Mouse (Mus musculus) natural killer cell, adult 2 months (primary cell): Measurements from ENCODE around the gene Plekha7.

Source experiments
- DNase-seq, 2 experiments: peaks; one replicate each; pipeline ENCODE4 v3.0.0; 2022; ENCODE audit warnings: low spot score in 2 of 2

The Plekha7 gene

DNA sequence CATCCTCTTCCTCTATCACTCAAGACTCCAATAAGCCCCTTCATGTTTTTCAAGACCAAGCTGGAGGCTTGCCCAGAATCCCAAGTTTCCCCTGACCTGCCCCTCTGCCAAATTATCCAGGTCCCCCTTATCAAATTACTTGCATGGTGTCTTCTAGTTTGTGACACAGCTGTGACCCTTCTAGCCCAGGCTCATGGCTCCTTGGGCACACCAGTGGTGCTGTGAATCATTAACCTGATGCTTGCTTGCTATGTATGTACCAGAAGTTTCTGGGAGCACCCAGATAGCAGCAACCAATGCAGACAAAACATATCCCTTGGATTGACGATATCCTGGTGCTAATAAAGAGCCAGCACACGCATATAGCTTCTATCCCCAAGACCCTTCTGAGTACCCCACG is 19.2 kb downstream of the Plekha7 start:
- no peak for DNase-seq

GRCm38 (mm10) chr7:116287959-116288358 is 20.2 kb downstream of the Plekha7 start:
- no peak for DNase-seq

DNA sequence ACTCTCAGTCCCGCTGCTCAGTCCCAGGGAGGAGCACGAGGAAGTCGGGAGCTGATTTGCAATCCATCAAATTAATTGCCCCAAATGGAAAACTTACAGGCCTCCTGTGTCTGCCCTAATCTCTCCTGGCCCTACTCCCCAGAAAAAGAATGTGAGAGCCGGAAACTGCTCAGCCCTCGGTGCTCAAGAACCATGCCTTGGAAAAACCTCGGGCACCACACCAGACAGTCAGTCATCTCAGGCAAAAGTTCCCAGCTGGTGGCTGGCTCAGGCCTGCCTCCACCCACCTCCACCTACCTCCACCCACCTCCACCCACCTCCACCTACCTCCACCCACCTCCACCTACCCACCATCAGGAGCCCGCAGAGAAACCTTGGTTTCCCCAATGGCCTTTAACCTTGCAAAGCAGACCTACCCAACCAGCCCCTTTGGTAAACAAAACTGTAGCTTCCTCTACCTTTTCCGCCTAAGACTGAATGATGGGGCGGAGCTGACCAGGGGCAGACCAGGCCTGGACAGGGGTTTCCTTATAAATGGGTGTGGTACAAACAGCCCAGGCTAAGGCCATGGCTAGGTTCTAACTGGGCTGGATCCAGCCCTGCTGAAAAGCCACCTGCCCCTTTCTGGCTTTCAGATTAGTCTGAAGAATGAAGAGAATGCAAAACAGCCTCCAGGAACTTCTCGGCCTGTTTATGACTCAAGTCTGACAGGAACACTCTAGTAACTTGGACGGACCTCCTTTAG is 21.4 kb downstream of the Plekha7 start:
- DNase-seq, result no peak

- DNase-seq, result no peak
These were observed 22.0 kb downstream of the Plekha7 start for GRCm38 (mm10) chr7:116286173-116286572.

GRCm38 (mm10) chr7:116285216-116285615 is 23.0 kb downstream of the Plekha7 start:
- no peak for DNase-seq

- DNase-seq, result no peak
These were observed 25.4 kb downstream of the Plekha7 start for GRCm38 (mm10) chr7:116282755-116283154.

GRCm38 (mm10) chr7:116280126-116280525 is 28.1 kb downstream of the Plekha7 start:
- no peak for DNase-seq

DNA sequence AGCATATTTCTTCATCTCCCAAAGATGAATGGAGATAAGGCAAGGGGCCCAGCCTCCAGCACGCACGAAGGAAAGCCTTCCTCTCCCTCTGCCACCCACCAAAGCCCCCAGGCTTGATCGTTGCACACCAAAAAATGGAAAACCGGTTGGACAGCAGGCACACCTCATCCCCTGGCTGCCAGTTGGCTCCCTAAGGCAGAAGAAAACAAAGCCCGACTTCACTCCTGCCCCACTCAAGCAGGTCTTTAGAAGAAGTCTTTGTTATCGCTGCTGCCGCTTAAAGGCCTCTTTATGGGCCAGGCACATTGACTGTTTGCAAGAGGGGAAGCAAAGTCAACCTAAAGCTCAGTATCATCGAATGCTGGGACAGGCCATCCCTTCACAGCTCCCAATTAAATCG is 29.9 kb downstream of the Plekha7 start:
- no peak for DNase-seq

GRCm38 (mm10) chr7:116276315-116276714 is 31.9 kb downstream of the Plekha7 start:
- DNase-seq, result no peak

DNA sequence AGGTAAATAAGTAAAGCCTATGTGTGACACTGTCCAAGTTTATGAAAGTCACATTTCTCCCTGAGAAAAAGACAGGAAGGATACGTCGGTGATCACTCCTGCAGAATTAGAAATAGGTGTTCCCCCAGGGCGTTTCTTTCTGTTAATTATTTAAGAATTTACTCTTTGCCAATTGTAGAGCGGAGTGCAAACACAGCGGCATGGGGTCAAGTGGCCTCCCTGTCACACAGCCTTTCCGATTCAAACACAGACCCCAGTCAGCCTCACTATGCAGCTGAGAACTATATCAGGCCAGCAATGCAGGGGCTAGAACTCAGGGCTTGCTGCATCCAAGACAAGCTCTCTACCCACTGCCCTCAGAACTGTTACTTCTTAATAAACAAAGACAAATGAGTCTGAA is 35.1 kb downstream of the Plekha7 start:
- no peak for DNase-seq

- DNase-seq, result no peak
These were observed 38.6 kb downstream of the Plekha7 start for GRCm38 (mm10) chr7:116269501-116269995.

- DNase-seq, result no peak
These were observed 39.9 kb downstream of the Plekha7 start for GRCm38 (mm10) chr7:116268113-116268926.

GRCm38 (mm10) chr7:116263281-116263680 is 44.9 kb downstream of the Plekha7 start:
- no peak for DNase-seq

DNA sequence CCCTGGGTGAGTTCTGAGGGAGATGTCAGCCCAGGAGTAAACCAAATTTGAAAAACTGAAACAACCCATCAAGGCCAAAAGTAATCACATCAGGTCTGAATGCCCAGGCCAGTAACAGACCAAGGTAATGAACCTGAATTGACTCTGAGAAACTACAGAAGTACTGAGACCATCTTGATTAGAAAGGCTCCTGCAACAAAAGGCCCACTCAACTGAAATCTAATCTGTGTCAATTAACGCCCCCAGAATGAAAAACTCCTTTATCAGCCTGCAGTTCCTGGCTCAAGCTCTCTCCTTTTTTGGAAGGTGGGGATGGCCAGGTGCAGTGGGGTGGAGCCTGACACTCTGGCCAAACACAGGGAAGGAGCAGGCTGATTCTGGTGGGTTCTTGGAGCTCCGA is 45.7 kb downstream of the Plekha7 start:
- DNase-seq, result no peak

GRCm38 (mm10) chr7:116262101-116262500 is 46.1 kb downstream of the Plekha7 start:
- no peak for DNase-seq

DNA sequence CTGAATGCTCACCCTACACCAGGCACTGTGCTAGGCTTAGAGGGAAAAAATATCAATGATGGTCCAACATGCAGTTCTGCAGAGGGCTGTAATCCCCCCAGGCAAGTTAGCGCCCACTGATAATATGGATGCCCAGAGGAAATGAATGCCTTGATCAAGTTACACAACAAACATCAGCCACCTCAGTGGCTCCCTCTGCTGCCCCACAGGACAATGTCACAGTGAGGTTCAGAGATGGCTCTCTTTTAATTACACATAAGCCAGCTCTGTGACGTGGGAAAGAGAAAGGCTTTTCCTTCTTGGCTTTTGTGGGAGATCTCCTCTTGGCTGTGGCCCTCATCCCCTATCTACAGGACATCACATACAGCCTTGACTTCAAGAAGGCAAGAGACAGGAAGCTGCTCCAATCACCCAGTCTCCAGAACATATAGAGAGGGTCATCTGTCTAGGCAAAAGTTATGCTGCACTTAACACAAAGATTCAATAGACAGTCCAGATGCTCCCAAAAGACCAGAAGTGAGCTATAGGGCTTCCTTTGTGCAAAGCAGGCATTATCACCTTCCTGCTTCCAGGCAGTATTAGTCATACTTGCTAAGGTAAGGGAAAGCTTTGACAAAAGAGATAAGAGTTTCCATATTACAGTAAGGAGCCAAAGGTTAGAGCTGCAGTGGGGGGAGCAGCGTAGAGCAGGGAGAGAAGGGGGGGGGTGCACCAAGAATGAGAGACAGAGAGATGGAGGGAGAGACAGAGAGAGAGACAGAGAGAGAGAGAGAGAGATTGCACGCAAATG is 47.2 kb downstream of the Plekha7 start:
- DNase-seq, result no peak

DNA sequence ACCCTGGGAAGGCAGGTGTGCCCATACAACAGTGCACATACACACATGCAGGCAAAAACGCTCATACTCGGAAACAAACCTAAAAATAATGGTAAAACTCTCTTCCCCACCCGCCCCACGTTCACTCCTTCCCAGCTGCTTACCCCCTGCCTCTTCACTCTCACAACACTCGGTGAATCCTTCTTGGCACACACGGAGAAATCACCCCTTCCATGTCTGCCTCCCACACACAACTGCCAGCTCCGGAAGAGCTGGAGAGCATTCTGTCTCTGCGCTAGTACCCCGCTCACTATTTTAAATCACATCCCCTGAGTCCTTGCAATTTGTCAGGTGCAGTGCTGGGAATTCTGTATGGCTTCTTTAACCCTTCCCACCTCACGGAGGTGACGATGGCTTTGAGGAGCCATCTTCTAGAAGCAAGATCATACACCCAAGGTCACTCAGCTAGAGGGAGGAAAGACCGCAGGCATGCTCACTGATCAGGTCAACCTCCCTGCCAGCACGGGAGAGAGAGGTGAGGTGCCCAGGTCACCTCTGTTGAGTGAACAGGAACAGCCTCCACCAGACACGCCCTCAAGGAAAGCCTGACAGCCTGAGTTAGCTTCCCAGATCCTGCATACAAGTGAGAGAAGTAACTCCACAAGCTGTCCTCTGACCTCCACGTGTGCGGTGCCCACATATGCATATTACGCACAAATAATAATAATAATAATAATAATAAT is 49.6 kb downstream of the Plekha7 start:
- no peak for DNase-seq

DNA sequence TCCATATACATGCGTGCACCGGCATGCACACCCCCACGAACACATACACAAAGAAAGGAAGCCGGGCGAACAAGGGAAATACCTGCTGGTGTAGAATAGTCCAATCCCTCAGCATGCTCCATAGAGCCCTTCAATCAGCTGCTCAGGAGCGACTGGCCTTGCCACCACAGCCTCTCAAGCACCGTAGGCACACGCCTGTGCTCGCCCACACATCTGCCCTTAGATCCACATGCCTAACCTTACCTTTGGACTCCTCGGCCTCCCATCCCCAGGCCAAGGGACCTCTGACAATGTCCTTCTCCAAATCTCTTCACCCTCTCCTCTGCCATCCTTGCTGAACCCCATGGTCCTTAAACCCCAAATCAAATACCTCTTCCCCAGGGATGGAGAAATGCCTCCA is 50.2 kb downstream of the Plekha7 start:
- DNase-seq, result no peak

GRCm38 (mm10) chr7:116255664-116256063 is 52.5 kb downstream of the Plekha7 start:
- DNase-seq, result no peak

DNA sequence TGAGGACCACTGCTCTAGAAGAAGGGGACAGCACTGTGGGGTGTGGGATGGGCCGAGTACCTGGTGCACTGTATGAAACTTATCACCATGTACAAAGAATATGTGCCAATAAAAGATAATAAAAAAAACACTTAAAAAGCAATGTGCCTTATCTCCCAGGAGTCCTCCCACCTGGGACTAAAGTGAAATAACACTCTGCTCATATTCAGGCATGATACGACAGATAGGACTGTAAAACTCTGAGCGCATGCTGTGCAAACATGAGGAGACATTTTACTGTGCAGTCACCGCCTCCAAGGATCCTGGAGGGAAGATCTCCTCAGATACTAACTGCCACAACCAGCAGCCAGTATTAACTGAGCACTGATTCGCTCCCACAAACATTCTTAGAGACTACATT is 53.5 kb downstream of the Plekha7 start:
- DNase-seq, result no peak

DNA sequence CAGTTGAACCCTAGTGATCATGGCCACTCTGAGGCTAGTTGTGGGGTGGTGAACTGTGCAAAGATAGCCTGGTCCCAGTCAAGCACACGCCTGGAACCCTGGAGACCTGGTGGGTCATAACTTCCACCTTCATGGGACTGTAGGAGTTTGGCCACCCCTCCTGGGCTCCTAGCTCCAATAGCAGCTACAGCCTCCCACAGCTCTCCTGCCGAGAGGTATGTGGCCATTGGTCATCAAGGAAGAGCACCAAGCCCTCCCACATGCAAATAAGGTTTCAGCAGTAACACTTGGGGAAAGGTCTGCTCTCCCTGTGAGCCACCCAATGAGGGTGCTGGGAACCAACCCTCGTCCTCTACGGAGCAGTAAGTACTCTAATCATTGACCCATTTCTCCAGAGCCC is 55.7 kb downstream of the Plekha7 start:
- DNase-seq, result no peak

GRCm38 (mm10) chr7:116251516-116251915 is 56.7 kb downstream of the Plekha7 start:
- DNase-seq, result no peak
